Mouse (Mus musculus) kidney, postnatal 0 days (tissue): Measurements from ENCODE around the gene Ifna15. TPM values are rescaled to one million over a fixed set of nuclear protein-coding genes. Genes with fewer than 3 reads are reported as not detected.

Source experiments
- ATAC-seq: fragments of 200-750 bp; cut with Nextera tagmentation; replicated peaks from 2 replicates; pipeline ENCODE4 v1.8.0; 2017; ENCODE audit warnings: low read depth, moderate number of reproducible peaks, moderate TSS enrichment, moderate library complexity; ENCODE audit not compliant: low FRiP score
- DNase-seq: peaks from one replicate; pipeline ENCODE4 v3.0.0-alpha.2; 2016; ENCODE audit warnings: low spot score
- H3K27ac ChIP-seq: fragments of 300-500 bp; sonication (generic); 2 replicates; pipeline ENCODE4 v1.5.1; 2014; ENCODE audit warnings: mild to moderate bottlenecking
- H3K27me3 ChIP-seq: fragments of 300-500 bp; sonication (generic); 2 replicates; pipeline ENCODE4 v1.6.1; 2014; ENCODE audit warnings: low read length, mixed read lengths; ENCODE audit not compliant: insufficient read depth
- H3K36me3 ChIP-seq: fragments of 300-500 bp; sonication (generic); 2 replicates; pipeline ENCODE4 v1.6.1; 2014; ENCODE audit warnings: low read length, mixed read lengths; ENCODE audit not compliant: insufficient read depth
- H3K4me1 ChIP-seq: fragments of 300-500 bp; sonication (generic); replicated peaks from 2 replicates; pipeline ENCODE4 v1.6.1; 2014; ENCODE audit warnings: antibody characterized with exemption, low read length, mixed read lengths; ENCODE audit not compliant: insufficient read depth
- H3K4me2 ChIP-seq: fragments of 300-500 bp; sonication (generic); 2 replicates; pipeline ENCODE4 v1.6.1; 2014; ENCODE audit warnings: mild to moderate bottlenecking, low read length, moderate library complexity, mixed read lengths
- H3K4me3 ChIP-seq: fragments of 300-500 bp; sonication (generic); replicated peaks from 2 replicates; pipeline ENCODE4 v1.5.1; 2014; ENCODE audit warnings: low read depth, low read length
- H3K9ac ChIP-seq: fragments of 300-500 bp; sonication (generic); 2 replicates; pipeline ENCODE4 v1.6.1; 2014; ENCODE audit warnings: low read depth, low read length
- H3K9me3 ChIP-seq: fragments of 300-500 bp; sonication (generic); replicated peaks from 2 replicates; pipeline ENCODE4 v1.6.1; 2016; ENCODE audit warnings: low read length, inconsistent platforms, mixed read lengths
- CTCF ChIP-seq: IDR thresholded peaks from 2 replicates; pipeline ENCODE4 v1.5.1; 2016; ENCODE audit warnings: antibody characterized with exemption, low read depth, mild to moderate bottlenecking, moderate library complexity
- WGBS: fragments of 180-500 bp; shearing (Covaris S2); extraction: QIAGEN DNeasy Blood & Tissue Kit; methylation state at CpG from one replicate; pipeline ENCODE4 v1.1.7; 2014; 5-methylcytosine and 5-hydroxymethylcytosine counted together
- polyA plus RNA-seq: library from polyadenylated mRNA; unstranded; fragments of >200 nt; fragmentation: Nextera tagmentation; extraction: Ambion mirVana; gene quantifications from 2 replicates; pipeline ENCODE4 v1.2.1, GENCODE M21; 2015

The Ifna15 gene
- polyA plus RNA-seq, 1 experiment from 2014 or later, result not detected

DNA sequence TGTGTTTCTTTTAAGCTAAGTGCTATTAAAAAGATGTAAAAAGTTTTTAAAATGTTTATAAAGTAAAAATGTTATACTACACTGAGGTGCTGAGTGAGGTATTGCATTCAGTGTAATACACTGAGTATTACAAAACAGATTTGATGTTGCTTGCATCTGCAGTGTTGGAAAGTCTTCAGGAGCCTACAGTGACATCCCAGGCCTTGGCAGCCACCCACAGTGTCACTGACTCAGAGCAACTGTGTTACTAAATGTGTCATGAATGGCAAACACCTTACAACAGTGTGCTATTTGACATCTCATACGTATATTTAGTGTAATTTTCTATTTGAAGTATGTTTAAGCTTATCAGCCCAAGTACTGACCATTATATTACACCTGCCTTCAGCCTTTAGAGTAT is 10.1 kb downstream of the Ifna15 start:
- no peak overlapping the region for H3K9ac ChIP-seq
- H3K27me3 ChIP-seq, result no peaks in the 10 kb centered on the region
- no peaks in the 10 kb centered on the region for H3K9me3 ChIP-seq
- ATAC-seq (no peak), DNase-seq (no peak)
- no peak for TF ChIP-seq CTCF
- WGBS, result 84% methylated on average over 1 of the region's 1 CpGs
- no peak overlapping the region for H3K27ac ChIP-seq
- H3K4me1 ChIP-seq, result no peaks in the 10 kb centered on the region
- H3K4me3 ChIP-seq, result no peak overlapping the region
- H3K4me2 ChIP-seq, result no peak overlapping the region
- H3K36me3 ChIP-seq, result no peaks in the 10 kb centered on the region

DNA sequence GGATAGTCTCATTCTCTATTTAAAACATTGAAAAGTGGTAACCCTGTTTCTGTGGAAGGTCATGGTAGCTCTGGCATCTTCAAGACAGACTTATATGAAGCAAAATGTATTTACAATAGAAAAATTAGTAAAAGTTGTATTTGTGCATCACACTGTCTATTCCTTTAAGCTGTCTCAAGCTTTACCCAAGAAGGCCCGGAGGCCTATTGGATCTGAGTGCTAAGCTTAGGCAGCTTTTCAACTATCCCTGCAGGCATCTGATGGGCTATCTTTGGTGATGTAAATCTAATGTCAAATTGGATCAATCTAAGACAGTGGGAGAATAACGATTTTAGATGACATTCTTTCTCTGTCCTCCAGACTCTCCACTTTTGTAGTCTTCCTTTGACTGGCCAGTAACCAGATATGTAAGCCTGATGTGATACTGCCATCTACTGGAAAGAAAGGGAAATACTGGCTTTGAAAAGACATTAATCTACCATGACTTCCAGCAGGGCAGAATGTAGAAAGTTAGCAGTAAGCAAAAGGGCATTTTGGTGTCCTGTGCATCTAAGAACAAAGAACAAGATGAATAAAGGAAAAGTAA is 14.3 kb downstream of the Ifna15 start:
- Histone ChIP-seq H3K4me2 (no peak overlapping the region), H3K36me3 (no peaks in the 10 kb centered on the region), H3K9me3 (no peaks in the 10 kb centered on the region), H3K27me3 (no peaks in the 10 kb centered on the region), H3K4me1 (no peaks in the 10 kb centered on the region), H3K4me3 (no peak overlapping the region), H3K9ac (no peak overlapping the region), H3K27ac (no peak overlapping the region)
- peak; percentile 98 for TF ChIP-seq CTCF
- DNase-seq (peak; percentile 91), ATAC-seq (0 out of 2 replicates have a peak, but pooled peaks have one; percentile 46)
- 49% methylated on average over 2 of the region's 2 CpGs for WGBS

DNA sequence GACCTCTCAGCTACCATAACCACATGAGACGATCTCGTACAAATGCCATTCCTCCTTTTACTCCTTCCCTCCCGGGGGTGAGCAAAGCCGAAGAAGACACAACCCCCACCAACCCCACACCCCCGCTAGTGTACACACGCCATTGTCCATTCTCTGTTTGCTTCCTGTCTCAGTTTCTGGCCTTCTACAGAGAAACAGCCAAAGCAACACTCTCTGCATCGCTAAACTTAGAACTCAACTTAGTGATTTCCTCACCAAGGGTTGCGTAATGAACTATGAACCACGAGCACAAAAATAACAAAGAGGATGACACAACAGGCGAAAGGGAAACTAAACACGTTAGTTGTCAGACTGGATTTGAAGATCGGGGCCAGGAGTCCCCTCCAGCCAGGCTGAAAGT is 20.7 kb downstream of the Ifna15 start:
- Histone ChIP-seq H3K27ac (no peak overlapping the region), H3K4me2 (no peak overlapping the region)

DNA sequence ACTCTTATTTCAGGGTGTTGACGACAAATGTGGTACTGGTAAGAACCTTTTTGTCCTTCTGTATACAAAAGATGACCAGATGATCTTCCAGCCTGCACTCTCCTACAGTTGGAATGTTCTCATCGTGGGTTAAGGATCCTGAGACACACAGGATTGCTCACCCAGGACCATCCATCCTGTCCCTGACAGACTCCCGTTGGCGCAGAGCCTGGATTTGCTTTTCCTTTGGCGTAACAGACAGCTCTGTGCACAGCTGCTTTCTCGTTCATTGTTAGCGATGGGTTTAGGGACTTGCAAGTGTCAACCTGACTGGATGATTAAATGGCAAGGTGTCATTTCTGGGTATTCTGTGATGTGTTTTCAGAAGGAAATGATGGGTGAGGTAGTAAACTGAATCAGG is 21.4 kb downstream of the Ifna15 start:
- H3K4me2 ChIP-seq, result no peak overlapping the region
- H3K4me3 ChIP-seq, result no peak overlapping the region
- WGBS, result 44% methylated on average over 7 of the region's 7 CpGs
- TF ChIP-seq CTCF, result no peak
- DNase-seq (peak; percentile 39), ATAC-seq (no peak)
- H3K9ac ChIP-seq, result no peak overlapping the region
- H3K4me1 ChIP-seq, result no peaks in the 10 kb centered on the region
- no peak overlapping the region for H3K27ac ChIP-seq
- no peaks in the 10 kb centered on the region for H3K9me3 ChIP-seq
- no peaks in the 10 kb centered on the region for H3K36me3 ChIP-seq
- no peaks in the 10 kb centered on the region for H3K27me3 ChIP-seq

More for the DNA sequence above, 20.7 kb downstream of the Ifna15 start:
- WGBS, result 49% methylated on average over 12 of the region's 12 CpGs
- no peaks in the 10 kb centered on the region for H3K9me3 ChIP-seq
- H3K9ac ChIP-seq, result no peak overlapping the region
- ATAC-seq, result no peak
- peak; percentile 54 for DNase-seq
- no peaks in the 10 kb centered on the region for H3K27me3 ChIP-seq
- H3K4me3 ChIP-seq, result no peak overlapping the region
- no peak for TF ChIP-seq CTCF
- no peaks in the 10 kb centered on the region for H3K4me1 ChIP-seq
- no peaks in the 10 kb centered on the region for H3K36me3 ChIP-seq

DNA sequence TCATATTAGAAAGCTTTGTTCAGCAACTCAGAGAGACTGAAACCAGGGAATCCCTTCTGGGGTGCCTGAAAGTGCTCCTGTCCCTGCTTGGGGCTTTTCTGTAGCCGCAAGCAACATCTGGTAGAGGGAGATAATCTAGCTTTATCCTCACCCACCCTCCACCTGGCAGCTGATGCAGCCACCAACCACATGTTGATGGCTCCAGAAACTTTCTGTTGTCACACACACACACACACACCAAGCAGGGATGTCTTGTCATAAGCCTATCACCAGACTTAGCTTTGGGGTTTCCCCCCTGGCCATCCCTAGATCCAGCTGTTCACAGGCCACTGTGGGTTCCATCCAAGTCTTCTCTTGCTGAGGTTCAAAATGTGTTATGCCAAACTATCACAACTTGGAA is 22.3 kb downstream of the Ifna15 start:
- no peaks in the 10 kb centered on the region for H3K36me3 ChIP-seq
- no peak overlapping the region for H3K27ac ChIP-seq
- no peak overlapping the region for H3K9ac ChIP-seq
- H3K4me3 ChIP-seq, result no peak overlapping the region
- no peaks in the 10 kb centered on the region for H3K9me3 ChIP-seq
- no peaks in the 10 kb centered on the region for H3K4me1 ChIP-seq
- DNase-seq (no peak), ATAC-seq (no peak)
- WGBS, result 95% methylated on average over 1 of the region's 1 CpGs
- H3K27me3 ChIP-seq, result no peaks in the 10 kb centered on the region
- no peak for TF ChIP-seq CTCF
- H3K4me2 ChIP-seq, result no peak overlapping the region

DNA sequence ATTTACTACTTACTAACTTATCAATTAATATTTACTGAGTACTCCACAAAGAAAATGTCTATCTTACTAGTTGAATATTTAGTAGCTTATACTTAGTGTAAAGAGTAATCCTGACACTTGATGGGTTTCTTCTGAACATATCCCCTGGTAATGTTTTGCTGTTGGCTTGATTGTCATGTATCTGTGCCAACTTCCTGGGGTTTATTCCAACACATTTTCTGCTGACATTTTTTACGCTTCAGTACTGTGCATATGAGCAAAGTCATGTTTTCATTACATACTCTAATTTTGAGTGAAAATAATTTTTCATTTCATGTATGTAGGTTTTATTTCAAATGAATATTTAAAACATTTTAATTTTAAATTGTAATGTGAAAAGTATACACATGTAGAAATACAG is 23.1 kb downstream of the Ifna15 start:
- no peaks in the 10 kb centered on the region for H3K4me1 ChIP-seq
- H3K9me3 ChIP-seq, result no peaks in the 10 kb centered on the region
- no peak overlapping the region for H3K4me3 ChIP-seq
- no peak overlapping the region for H3K4me2 ChIP-seq
- H3K27me3 ChIP-seq, result no peaks in the 10 kb centered on the region
- ATAC-seq (no peak), DNase-seq (no peak)
- WGBS, result 89% methylated on average over 1 of the region's 1 CpGs
- no peaks in the 10 kb centered on the region for H3K36me3 ChIP-seq
- TF ChIP-seq CTCF, result no peak
- H3K9ac ChIP-seq, result no peak overlapping the region
- H3K27ac ChIP-seq, result no peak overlapping the region

DNA sequence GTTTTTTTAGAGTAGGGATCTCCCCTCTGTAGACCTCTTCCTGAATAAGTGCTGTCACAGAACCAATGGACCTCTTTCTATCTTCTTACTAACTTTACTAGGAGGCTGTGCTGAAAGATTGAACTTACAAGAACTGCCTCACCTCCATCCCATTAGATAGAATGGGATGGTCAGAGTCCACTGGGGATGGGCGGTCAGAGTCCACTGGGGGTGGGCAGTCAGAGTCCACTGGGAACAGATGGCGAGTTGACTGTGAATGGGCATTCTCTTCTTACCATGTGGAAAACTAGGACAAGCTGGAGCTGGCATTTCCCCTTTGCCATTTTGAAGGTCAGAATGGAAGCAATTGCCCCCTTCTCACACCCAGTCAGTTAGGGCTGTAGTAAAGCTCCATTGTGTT is 24.5 kb downstream of the Ifna15 start:
- no peak for TF ChIP-seq CTCF
- H3K4me3 ChIP-seq, result no peak overlapping the region
- no peak overlapping the region for H3K4me2 ChIP-seq
- WGBS, result 86% methylated on average over 2 of the region's 2 CpGs
- no peaks in the 10 kb centered on the region for H3K27me3 ChIP-seq
- ATAC-seq (no peak; the same call in 1 of the 2 replicates), DNase-seq (no peak)
- no peak overlapping the region for H3K9ac ChIP-seq
- H3K9me3 ChIP-seq, result no peaks in the 10 kb centered on the region
- H3K36me3 ChIP-seq, result no peaks in the 10 kb centered on the region
- H3K4me1 ChIP-seq, result no peaks in the 10 kb centered on the region
- no peak overlapping the region for H3K27ac ChIP-seq
